Mouse (Mus musculus) neural tube, embryonic 13.5 days (tissue): Measurements from ENCODE around the gene Atn1. TPM values are rescaled to one million over a fixed set of nuclear protein-coding genes. Genes with fewer than 3 reads are reported as not detected.
A peak's percentile ranks its signal among the peaks of the same experiment; 100 is the strongest.

Experiments
- ATAC-seq: fragments of 200-750 bp; cut with Nextera tagmentation; 2 replicates; pipeline ENCODE4 v1.8.0; 2017; ENCODE audit warnings: low read depth, mild to moderate bottlenecking, moderate TSS enrichment, moderate library complexity
- H3K27ac ChIP-seq: fragments of 300-500 bp; sonication (generic); replicated peaks from 2 replicates; pipeline ENCODE4 v1.5.1; 2015; ENCODE audit warnings: moderate library complexity, mild to moderate bottlenecking, inconsistent platforms
- H3K27me3 ChIP-seq: fragments of 300-500 bp; sonication (generic); 2 replicates; pipeline ENCODE4 v1.6.1; 2015; ENCODE audit warnings: mild to moderate bottlenecking, inconsistent platforms
- H3K36me3 ChIP-seq: fragments of 300-500 bp; sonication (generic); 2 replicates; pipeline ENCODE4 v1.6.1; 2015; ENCODE audit warnings: mild to moderate bottlenecking, inconsistent platforms
- H3K4me1 ChIP-seq: fragments of 300-500 bp; sonication (generic); replicated peaks from 2 replicates; pipeline ENCODE4 v1.6.1; 2015; ENCODE audit warnings: inconsistent platforms
- H3K4me2 ChIP-seq: fragments of 300-500 bp; sonication (generic); 2 replicates; pipeline ENCODE4 v1.6.1; 2015; ENCODE audit warnings: inconsistent platforms, mild to moderate bottlenecking, moderate library complexity
- H3K4me3 ChIP-seq: fragments of 300-500 bp; sonication (generic); 2 replicates; pipeline ENCODE4 v1.5.1; 2015; ENCODE audit warnings: mild to moderate bottlenecking, inconsistent platforms
- H3K9ac ChIP-seq: fragments of 300-500 bp; sonication (generic); 2 replicates; pipeline ENCODE4 v1.6.1; 2015; ENCODE audit warnings: moderate library complexity, mild to moderate bottlenecking, inconsistent platforms
- H3K9me3 ChIP-seq: fragments of 300-500 bp; sonication (generic); 2 replicates; pipeline ENCODE4 v1.6.1; 2016; ENCODE audit warnings: inconsistent platforms
- WGBS: fragments of 180-500 bp; shearing (Covaris S2); methylation state at CpG from one replicate; pipeline ENCODE4 v1.1.7; 2015; 5-methylcytosine and 5-hydroxymethylcytosine counted together
- polyA plus RNA-seq: library from polyadenylated mRNA; unstranded; fragments of >200 nt; fragmentation: Nextera tagmentation; extraction: Ambion mirVana; gene quantifications from 2 replicates; pipeline ENCODE4 v1.2.1, GENCODE M21; 2015

Gene Atn1
- polyA plus RNA-seq, 1 experiment from 2014 or later, result 21.0 TPM

DNA sequence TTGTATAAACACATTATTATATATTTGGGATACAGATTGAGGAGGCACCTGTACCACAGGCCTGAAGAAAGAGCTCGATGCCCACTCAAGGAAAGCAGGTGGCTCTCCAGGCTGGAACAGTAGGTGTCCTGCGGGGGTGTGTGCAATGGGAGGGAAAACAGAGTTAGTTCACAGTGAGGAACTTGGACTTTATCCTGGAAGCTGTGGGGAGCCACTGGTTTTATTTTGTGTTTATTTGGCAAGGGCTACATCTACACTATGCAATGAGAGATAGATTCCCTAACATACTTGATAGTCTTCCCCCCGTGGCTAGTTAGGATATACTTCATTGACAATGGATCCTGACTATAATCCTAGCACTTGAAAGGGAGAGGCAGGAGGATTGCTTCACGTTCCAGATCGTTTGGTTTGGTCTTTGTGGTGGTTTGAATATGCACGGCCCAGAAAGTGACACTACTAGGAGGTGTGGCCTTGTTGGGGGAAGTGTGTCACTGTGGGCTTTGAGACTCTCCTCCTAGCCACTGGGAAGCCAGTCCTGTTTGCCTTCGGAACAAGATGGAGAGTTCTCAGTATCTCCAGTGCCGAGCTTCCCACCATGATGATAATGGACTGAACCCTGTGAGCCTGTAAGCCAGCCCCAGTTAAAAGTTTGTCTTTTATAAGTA is 30.6 kb upstream of the Atn1 start:
- H3K27me3 ChIP-seq, result no peaks in the 10 kb centered on the region
- 58% methylated on average over 8 of the region's 8 CpGs for WGBS
- H3K4me3 ChIP-seq, result no peak overlapping the region
- H3K4me1 ChIP-seq, result no peaks in the 10 kb centered on the region; the same call in 1 of the 2 replicates
- ATAC-seq, result no peak
- H3K27ac ChIP-seq, result no peak overlapping the region
- no peak overlapping the region for H3K4me2 ChIP-seq
- H3K9ac ChIP-seq, result no peak overlapping the region
- no peaks in the 10 kb centered on the region for H3K9me3 ChIP-seq
- H3K36me3 ChIP-seq, result no peaks in the 10 kb centered on the region

DNA sequence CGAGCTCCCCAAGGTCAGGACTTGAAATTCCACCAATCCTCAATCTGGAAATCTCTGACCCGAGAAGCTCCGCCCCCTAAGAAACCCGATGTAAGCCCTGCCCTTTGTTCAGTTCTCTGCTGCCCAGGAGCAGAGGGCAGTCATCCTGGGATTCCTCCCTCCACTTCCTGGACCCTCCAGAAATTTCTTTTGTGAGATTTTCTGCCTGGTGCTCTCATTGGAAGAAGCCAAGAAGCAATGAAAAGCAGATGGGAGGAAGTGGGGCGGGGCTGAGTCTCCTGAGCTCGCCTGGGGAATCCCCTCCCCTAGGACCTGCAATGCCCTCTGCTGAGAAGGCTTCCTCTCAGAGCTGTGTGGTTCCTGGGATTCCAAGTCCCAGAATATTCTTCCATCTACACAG is 26.1 kb upstream of the Atn1 start:
- Histone ChIP-seq H3K27me3 (peaks cover 11% of the 10 kb centered on the region; the same call in 1 of the 2 replicates), H3K9ac (no peak overlapping the region), H3K36me3 (no peaks in the 10 kb centered on the region), H3K27ac (no peak overlapping the region), H3K4me1 (peaks cover 17% of the 10 kb centered on the region), H3K9me3 (no peaks in the 10 kb centered on the region), H3K4me3 (no peak overlapping the region; the same call in 1 of the 2 replicates), H3K4me2 (0 out of 2 replicates have a peak overlapping the region, but pooled peaks have one; percentile 13)
- ATAC-seq, result no peak
- 24% methylated on average over 6 of the region's 6 CpGs for WGBS

DNA sequence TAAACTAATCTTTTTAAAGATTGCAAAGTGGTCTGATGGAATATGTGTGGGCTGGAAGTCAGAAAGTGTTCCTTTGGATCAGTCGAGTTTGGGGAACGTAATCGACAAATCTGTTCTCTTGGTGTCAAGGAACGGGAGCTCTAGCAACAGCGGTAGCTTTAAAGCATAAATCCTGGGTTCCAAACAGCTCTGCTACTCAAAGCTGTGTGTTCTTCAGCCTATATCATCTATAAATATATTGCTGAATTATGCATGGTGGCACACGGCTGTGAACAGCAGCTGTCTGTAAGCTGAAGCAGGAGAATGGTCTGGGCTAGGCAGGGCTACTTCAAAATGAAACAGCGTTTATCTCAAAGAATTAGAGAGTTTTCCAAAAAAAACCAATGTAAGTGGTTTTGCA is 24.6 kb upstream of the Atn1 start:
- Histone ChIP-seq H3K9me3 (no peaks in the 10 kb centered on the region), H3K4me3 (no peak overlapping the region), H3K9ac (no peak overlapping the region), H3K4me1 (peaks cover 17% of the 10 kb centered on the region), H3K4me2 (no peak overlapping the region), H3K27ac (no peak overlapping the region), H3K27me3 (peaks cover 11% of the 10 kb centered on the region; the same call in 1 of the 2 replicates), H3K36me3 (no peaks in the 10 kb centered on the region)
- no peak for ATAC-seq
- 88% methylated on average over 7 of the region's 7 CpGs for WGBS

DNA sequence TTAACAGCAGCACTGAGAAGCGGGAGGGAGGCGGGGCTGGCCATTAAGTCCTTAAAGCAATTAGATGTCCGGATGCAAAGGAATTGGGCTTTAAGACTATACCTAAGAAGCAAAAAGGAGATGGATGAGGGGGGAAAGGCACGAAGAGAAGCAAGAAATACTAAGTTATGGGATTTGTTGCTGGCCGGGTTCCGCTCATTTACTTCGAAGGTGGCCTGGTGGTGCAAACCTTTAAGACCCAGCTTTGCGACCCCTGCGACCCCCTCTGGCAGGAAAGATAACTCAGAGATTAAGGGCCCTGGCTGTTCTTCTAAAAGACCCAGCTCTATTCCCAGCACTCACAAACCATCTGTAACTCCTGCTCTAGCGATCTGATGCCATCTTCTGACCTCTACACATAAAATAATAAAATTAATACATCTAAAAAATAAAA is 23.7 kb upstream of the Atn1 start:
- Histone ChIP-seq H3K36me3 (no peaks in the 10 kb centered on the region), H3K9me3 (no peaks in the 10 kb centered on the region), H3K4me3 (peak overlapping the region; percentile 35), H3K9ac (peak overlapping the region; percentile 51), H3K27me3 (peaks cover 11% of the 10 kb centered on the region; the same call in 1 of the 2 replicates), H3K4me2 (peak overlapping the region; percentile 60), H3K27ac (no peak overlapping the region), H3K4me1 (peaks cover 17% of the 10 kb centered on the region)
- WGBS, result 3% methylated on average over 10 of the region's 10 CpGs
- ATAC-seq, result peak; percentile 36; the same call in 1 of the 2 replicates

DNA sequence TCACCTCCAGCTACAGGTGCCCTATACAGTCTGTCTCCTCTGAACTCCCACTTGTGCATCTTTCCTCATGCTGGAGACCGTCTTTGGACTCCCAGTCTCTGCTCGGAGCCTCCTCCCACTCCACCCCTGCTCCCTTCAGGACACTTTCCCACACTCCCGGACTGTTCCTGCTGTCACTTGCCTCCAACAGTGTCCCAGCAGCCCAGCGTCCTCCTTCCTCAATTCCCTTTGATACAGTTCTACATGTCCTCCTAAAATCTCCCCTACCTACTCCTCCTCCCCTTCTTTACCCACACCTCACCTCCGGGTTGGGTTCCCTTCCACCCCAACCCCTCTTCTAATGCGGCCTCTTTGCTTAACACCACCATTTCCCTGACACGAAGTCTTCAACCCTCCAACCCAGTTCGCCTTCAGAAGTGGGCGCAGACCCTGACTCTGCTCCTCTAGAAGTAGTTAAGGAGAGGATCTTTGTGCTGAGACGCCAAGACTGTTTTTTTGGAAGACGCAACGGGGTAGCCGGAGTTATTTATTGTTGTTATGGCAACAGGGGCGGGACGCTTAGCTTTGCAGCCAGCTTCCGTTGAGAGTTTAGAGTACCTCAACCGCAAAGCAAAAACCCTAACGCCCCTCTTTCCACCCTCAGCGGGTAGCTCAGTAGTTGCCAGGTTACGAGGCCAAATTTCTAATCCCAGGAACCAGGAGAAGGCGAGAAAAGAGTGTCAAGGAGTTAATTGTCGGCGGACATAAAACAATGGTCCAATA is 23.1 kb upstream of the Atn1 start, which contains the start of gene Lrrc23:
Lrrc23 (minus strand) TSS at position 506 of the 762 bp plus-strand sequence.
- peak; percentile 47; the same call in 1 of the 2 replicates for ATAC-seq
- 2% methylated on average over 23 of the region's 23 CpGs for WGBS
- Histone ChIP-seq H3K9me3 (no peaks in the 10 kb centered on the region), H3K27ac (no peak within 1 kb of the TSS), H3K9ac (peak within 1 kb of the TSS; percentile 51), H3K4me1 (peaks cover 17% of the 10 kb centered on the region), H3K4me3 (peak within 1 kb of the TSS; percentile 35), H3K36me3 (no peaks in the 10 kb centered on the region), H3K27me3 (peaks cover 11% of the 10 kb centered on the region; the same call in 1 of the 2 replicates), H3K4me2 (peak within 1 kb of the TSS; percentile 60)

DNA sequence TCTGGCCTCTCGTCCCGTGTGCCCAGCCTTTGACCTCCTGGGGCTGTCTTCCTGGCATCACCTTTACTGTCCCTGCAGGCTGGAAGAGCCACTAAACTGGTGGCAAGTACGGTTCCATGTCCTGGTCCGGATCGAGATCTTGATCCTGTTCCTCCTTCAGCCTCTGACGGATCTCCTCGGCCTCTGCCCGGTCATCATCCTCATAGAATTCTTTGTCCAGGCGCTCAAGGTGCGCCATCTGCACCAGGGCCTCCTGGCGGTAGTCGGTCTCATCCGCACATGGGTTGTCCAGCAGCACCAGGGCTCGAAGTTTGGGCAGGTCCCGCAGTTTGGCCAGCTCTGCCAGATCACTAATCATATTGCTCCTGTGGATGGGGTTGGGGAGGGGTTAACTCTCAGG is 14.2 kb upstream of the Atn1 start:
- WGBS, result 88% methylated on average over 15 of the region's 15 CpGs
- peaks cover 28% of the 10 kb centered on the region for H3K4me1 ChIP-seq

DNA sequence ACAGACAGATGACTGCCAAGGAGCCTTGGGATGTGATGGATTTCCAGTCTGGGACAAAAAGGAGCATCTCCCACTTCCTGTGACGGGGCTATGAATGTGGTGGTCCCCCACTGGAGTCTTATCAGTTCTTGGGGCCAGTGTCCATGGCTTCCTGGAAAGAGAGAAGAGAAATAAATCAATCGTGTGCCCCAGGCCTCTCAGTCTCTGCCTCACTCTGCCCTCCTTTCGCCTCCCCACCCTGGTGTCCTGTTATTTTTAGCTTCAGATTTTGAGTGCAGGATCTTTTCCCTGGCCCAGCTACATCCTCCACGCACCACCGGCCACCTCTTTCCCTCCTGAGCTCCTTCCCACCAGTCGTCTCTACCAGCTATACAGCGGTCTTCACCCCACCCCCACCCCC is 13.7 kb upstream of the Atn1 start:
- Histone ChIP-seq H3K27ac (peak overlapping the region; percentile 70), H3K9me3 (no peaks in the 10 kb centered on the region), H3K36me3 (no peaks in the 10 kb centered on the region), H3K9ac (peak overlapping the region; percentile 82), H3K4me1 (peaks cover 28% of the 10 kb centered on the region), H3K4me3 (peak overlapping the region; percentile 53), H3K4me2 (peak overlapping the region; percentile 81), H3K27me3 (peaks cover 11% of the 10 kb centered on the region; the same call in 1 of the 2 replicates)
- WGBS, result 62% methylated on average over 7 of the region's 7 CpGs
- peak; percentile 16; the same call in 1 of the 2 replicates for ATAC-seq

More for the DNA sequence above, 14.2 kb upstream of the Atn1 start:
- Histone ChIP-seq H3K4me2 (no peak overlapping the region), H3K27me3 (peaks cover 11% of the 10 kb centered on the region; the same call in 1 of the 2 replicates), H3K9ac (no peak overlapping the region), H3K4me3 (no peak overlapping the region), H3K27ac (no peak overlapping the region), H3K9me3 (no peaks in the 10 kb centered on the region), H3K36me3 (no peaks in the 10 kb centered on the region)
- ATAC-seq, result no peak

DNA sequence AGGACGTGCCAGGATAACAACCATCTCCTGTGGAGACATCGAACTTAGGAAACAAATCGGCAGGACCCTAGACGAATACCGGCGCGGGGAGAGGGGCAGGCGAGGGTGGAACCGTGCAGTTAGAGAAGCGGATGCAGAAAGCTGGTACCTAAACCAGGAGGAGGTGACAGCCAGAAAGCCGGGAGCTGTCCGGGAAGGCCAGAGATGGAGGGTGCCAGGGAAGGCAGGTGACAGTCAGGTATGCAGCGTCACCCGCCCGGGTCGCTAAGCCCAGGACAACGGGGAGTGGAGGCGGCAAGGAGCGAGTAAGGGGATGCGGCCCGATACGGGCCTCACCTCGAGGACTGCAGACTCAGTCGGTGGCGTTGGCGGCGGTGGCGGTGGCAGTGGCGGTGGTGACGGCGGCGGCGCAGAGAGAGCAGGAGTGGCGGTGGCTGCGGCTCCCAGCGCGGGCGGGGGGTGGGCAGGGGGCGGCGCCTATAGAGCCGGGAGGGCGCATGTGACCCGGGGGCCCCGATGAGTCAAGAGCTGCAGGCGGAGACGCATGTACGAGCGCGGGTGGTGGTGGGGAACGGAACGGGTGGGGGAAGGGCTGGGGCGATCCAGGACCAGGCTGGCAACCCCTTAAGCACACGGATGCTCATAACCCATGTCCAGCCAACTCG is 12.9 kb upstream of the Atn1 start, which contains the start of gene Eno2:
Eno2 (minus strand) TSS at position 573 of the 665 bp plus-strand sequence.
- Histone ChIP-seq H3K9ac (peak within 1 kb of the TSS; percentile 82), H3K4me1 (peaks cover 28% of the 10 kb centered on the region), H3K4me2 (peak within 1 kb of the TSS; percentile 81), H3K27me3 (peaks cover 11% of the 10 kb centered on the region; the same call in 1 of the 2 replicates), H3K9me3 (no peaks in the 10 kb centered on the region), H3K36me3 (no peaks in the 10 kb centered on the region), H3K27ac (peak within 1 kb of the TSS; percentile 70), H3K4me3 (peak within 1 kb of the TSS; percentile 53)
- ATAC-seq, result peak; percentile 85
- WGBS, result under 1% methylated on average over 54 of the region's 54 CpGs

DNA sequence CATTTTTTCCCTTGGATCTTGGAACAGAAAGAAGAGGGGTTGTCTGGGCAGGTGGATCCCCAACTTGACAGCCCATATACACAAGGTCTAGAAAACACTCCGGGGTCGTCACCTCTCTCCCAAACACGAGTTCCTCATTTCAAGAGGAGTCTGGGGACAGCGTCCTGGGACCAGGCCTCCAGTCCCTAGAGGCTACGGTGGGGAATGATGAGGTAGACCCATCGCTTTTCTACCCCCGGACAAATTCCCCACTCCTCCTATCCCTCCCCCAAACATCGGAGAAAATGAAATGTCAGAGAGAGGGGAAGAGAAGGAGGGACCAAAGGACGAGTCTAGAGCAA is 12.3 kb upstream of the Atn1 start:
- H3K9ac ChIP-seq, result peak overlapping the region; percentile 82
- ATAC-seq, result no peak

DNA sequence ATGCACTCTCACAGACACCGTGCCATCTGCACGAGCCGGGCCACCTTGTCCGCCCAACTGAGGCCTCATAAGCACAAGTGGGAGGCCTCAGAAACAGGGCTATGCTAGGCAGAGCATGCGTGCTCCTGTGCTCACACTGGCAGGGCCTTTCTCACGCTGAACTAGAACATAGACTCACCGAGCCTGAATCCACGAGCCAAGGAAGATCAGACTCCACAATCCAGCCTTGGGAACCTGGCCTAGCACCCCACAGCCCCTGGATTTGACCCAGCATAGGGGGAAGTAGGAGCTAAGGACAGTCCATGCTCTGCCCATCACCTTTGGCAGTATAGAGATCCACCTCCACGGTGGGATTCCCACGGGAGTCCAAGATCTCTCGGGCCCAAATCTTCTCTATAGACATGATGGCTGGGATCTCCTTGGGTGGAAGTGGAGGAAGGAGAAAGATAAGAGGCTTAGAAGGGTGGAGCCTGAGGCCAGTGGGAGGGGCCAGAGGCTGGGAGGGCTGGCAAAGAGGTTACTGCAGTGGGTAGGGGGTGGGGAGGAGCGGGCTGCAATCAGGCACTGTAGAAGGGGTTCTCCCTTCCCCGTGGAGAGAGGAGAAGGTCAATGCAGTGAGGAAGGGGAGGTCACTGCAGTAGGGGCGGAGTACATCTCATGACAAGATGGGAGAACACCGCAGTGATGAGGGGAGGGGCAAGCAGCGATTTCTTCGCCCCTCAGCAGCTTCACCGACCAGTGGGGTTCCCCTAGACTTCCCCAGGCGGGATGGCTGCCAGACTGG is 11.8 kb upstream of the Atn1 start:
- ATAC-seq, result no peak; the same call in 1 of the 2 replicates
- H3K4me2 ChIP-seq, result peak overlapping the region; percentile 81
- peak overlapping the region; percentile 82 for H3K9ac ChIP-seq
- H3K4me3 ChIP-seq, result peak overlapping the region; percentile 53
- H3K9me3 ChIP-seq, result no peaks in the 10 kb centered on the region
- no peaks in the 10 kb centered on the region for H3K36me3 ChIP-seq
- peaks cover 11% of the 10 kb centered on the region; the same call in 1 of the 2 replicates for H3K27me3 ChIP-seq
- WGBS, result 27% methylated on average over 19 of the region's 19 CpGs
- 0 out of 2 replicates have a peak overlapping the region, but pooled peaks have one; percentile 28 for H3K27ac ChIP-seq
- H3K4me1 ChIP-seq, result peaks cover 28% of the 10 kb centered on the region

More for the DNA sequence above, 12.3 kb upstream of the Atn1 start:
- Histone ChIP-seq H3K27me3 (peaks cover 11% of the 10 kb centered on the region; the same call in 1 of the 2 replicates), H3K4me1 (peaks cover 28% of the 10 kb centered on the region), H3K36me3 (no peaks in the 10 kb centered on the region), H3K4me2 (peak overlapping the region; percentile 81), H3K27ac (peak overlapping the region; percentile 70), H3K9me3 (no peaks in the 10 kb centered on the region), H3K4me3 (peak overlapping the region; percentile 53)
- WGBS, result 3% methylated on average over 9 of the region's 9 CpGs

DNA sequence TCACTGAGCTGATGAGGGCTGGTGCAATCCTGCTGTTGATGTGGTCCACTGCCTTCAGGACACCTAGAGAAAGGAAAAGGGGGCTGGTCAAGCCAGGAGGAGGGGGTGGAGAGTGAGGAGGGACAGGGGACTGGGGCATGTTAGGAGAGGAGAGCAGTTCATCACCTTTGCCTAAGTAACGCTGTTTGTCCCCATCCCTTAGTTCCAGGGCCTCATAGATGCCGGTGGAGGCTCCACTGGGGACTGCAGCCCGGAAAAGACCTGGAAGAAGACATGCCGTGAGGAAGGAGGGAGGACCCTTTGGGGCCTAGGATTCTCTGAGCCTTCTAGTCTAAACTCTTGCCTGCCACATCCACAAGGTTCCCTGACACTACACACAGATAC is 11.2 kb upstream of the Atn1 start:
- Histone ChIP-seq H3K4me1 (peaks cover 28% of the 10 kb centered on the region), H3K9ac (peak overlapping the region; percentile 82; the same call in 1 of the 2 replicates), H3K27me3 (peaks cover 17% of the 10 kb centered on the region; the same call in 1 of the 2 replicates), H3K27ac (0 out of 2 replicates have a peak overlapping the region, but pooled peaks have one; percentile 28), H3K9me3 (no peaks in the 10 kb centered on the region), H3K4me3 (peak overlapping the region; percentile 53; the same call in 1 of the 2 replicates), H3K36me3 (0 out of 2 replicates have a peak, but pooled peaks cover 3% of the 10 kb centered on the region), H3K4me2 (peak overlapping the region; percentile 81)
- no peak for ATAC-seq
- 40% methylated on average over 4 of the region's 4 CpGs for WGBS
